Mouse (Mus musculus): Measurements from ENCODE around the gene Gmds.

DNA sequence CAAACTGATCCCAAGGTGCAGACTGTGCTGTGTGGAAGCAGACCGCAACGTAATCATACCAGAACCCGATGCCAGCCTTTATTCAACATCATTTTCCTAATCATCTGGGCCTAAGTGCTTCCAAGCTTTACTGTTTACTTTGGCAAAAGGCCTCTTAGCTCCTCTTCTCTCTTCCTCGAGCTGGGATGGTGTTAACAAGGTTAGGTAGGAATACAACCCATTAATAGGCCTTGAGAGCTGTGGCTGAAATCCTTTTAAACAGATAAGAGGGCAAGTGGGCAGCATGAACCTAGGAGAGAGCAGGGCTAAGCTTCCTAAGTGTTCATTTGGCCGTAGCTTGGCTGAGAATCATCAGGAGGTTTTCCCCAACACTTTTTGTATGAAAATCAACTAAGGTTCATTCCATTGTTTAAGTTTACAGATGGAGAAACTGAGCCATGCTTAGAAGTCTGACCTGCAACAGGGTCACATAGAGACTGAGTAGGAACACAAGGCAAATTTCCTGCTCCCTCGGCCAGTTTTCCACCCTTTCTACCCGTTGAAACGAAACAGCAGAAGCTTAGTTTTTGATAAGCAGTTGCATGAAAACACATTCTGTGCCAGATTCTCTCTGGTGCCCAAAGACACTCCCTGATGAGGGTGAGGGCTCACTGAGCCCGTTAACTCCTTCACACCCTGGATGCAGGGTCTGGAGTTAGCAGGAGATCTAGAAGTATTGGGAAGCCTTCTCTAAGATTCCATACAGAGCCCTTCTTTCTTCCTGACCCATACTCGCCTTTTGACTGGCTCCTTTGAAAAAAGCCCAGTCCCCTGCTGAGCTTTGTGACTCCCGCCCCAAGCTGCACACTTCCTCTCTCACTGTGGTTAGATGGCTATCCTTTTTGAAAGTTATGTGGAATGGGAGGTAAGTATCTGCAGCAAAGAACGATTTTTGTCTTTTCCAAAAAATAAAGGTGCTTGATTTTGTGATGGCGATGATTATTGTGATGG lies 379.9 kb downstream of the Gmds start:
- TF ChIP-seq CTCF (IDR thresholded peaks at IDR 0.05; ENCODE audit: control insufficient read depth, insufficient read depth, insufficient replicate concordance, low read depth, low read length): no peak
- no peak for TF ChIP-seq POLR2A (IDR thresholded peaks at IDR 0.05; ENCODE audit: control insufficient read depth, low read depth, low read length)

Measured in testis, adult 2 months (tissue).